Mouse (Mus musculus): ENCODE measurements at regions not wholly inside any gene's neighbourhood (a gene's known extent, or its start where the extent isn't known, plus 50 kb on each side); places are given as distances from the start of the nearest gene placed in this dataset.

- H3K4me1 ChIP-seq: peaks cover 26% of the 10 kb centered on the region
- no peak overlapping the region for H3K4me2 ChIP-seq
- no peaks in the 10 kb centered on the region for H3K9me3 ChIP-seq
- no peak overlapping the region for H3K9ac ChIP-seq
- 66% methylated on average over 3 of the region's 3 CpGs for WGBS
- H3K27me3 ChIP-seq (replicated peaks): no peaks in the 10 kb centered on the region; the same call in 1 of the 2 replicates
- no peak overlapping the region for H3K27ac ChIP-seq
- H3K4me3 ChIP-seq: no peak overlapping the region
- H3K36me3 ChIP-seq (replicated peaks): no peaks in the 10 kb centered on the region
- no peak for ATAC-seq (replicated peaks)
Observed at GRCm38 (mm10) chr9:62188379-62188778, 65.9 kb upstream of the Glce start.

DNA sequence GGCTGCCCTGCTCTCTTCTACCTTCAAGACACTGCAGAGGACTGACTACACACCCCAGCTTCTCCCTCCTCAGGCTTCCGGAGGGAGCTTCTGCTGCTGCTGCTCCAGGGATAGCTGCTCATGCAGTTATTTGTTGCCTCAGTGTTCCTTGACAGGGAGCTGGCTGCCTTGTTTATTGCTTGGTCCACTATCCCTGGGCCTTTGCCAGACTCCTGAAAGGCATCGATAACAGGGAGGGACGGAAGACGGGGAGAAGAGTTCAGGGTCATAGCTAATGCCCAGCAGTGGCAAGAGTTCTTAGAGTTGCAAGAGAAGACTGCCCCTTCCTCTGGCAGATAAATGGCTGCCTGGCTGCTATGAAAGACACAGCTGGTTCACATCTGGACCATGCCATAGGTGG is 64.4 kb upstream of the Glce start:
- no peak overlapping the region for H3K4me3 ChIP-seq
- H3K9ac ChIP-seq: no peak overlapping the region
- 65% methylated on average over 4 of the region's 4 CpGs for WGBS
- no peak for ATAC-seq (replicated peaks)
- no peaks in the 10 kb centered on the region for H3K9me3 ChIP-seq
- peaks cover 18% of the 10 kb centered on the region for H3K4me1 ChIP-seq
- no peaks in the 10 kb centered on the region for H3K36me3 ChIP-seq (replicated peaks)
- no peak overlapping the region for H3K4me2 ChIP-seq
- H3K27ac ChIP-seq: no peak overlapping the region
- no peaks in the 10 kb centered on the region for H3K27me3 ChIP-seq (replicated peaks)

GRCm38 (mm10) chr9:62185516-62186280 is 63.2 kb upstream of the Glce start:
- no peak overlapping the region for H3K4me2 ChIP-seq
- H3K4me1 ChIP-seq: peaks cover 26% of the 10 kb centered on the region
- no peaks in the 10 kb centered on the region for H3K27me3 ChIP-seq (replicated peaks)
- ATAC-seq (replicated peaks): no peak
- H3K27ac ChIP-seq: no peak overlapping the region
- no peaks in the 10 kb centered on the region for H3K9me3 ChIP-seq
- H3K4me3 ChIP-seq: no peak overlapping the region
- H3K36me3 ChIP-seq (replicated peaks): no peaks in the 10 kb centered on the region
- WGBS: 40% methylated on average over 7 of the region's 7 CpGs
- no peak overlapping the region for H3K9ac ChIP-seq

DNA sequence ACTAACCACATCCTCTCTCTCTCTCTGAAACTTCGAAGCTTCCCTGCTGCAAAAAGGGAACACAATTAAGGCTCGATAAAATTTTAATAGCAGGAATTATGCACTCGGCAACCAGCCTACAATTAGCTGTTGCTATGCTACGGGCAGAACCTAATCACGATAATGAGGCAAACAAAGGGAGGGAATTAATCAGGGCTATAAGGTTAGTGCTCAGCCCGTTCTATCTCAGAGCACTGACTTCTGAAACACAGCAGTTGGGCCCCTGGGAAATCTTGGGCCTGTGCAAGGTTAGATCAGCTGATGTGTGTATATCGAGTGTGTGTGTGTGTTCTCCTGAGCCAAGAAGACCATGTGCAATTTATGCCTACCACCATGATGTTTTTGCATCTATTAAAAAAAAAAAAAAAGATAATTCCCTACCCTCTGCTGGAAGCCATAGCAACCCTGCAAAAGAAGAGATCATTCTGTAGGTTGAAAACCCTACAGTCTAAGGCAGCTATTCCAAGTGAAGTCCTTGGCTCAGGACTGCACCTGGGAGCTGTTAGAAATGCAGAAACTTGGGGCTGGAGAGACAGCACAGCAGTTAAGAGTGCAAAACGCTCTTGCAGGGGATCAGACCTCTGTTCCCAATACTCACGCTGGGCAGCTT is 58.9 kb upstream of the Glce start:
- Histone ChIP-seq H3K36me3 (replicated peaks) (no peaks in the 10 kb centered on the region), H3K9ac (no peak overlapping the region), H3K4me3 (no peak overlapping the region), H3K9me3 (no peaks in the 10 kb centered on the region), H3K27ac (peak overlapping the region; percentile 78), H3K27me3 (replicated peaks) (no peaks in the 10 kb centered on the region), H3K4me2 (peak overlapping the region; percentile 25), H3K4me1 (peaks cover 25% of the 10 kb centered on the region)
- ATAC-seq (replicated peaks): peak; percentile 84
- WGBS: 19% methylated on average over 9 of the region's 9 CpGs

DNA sequence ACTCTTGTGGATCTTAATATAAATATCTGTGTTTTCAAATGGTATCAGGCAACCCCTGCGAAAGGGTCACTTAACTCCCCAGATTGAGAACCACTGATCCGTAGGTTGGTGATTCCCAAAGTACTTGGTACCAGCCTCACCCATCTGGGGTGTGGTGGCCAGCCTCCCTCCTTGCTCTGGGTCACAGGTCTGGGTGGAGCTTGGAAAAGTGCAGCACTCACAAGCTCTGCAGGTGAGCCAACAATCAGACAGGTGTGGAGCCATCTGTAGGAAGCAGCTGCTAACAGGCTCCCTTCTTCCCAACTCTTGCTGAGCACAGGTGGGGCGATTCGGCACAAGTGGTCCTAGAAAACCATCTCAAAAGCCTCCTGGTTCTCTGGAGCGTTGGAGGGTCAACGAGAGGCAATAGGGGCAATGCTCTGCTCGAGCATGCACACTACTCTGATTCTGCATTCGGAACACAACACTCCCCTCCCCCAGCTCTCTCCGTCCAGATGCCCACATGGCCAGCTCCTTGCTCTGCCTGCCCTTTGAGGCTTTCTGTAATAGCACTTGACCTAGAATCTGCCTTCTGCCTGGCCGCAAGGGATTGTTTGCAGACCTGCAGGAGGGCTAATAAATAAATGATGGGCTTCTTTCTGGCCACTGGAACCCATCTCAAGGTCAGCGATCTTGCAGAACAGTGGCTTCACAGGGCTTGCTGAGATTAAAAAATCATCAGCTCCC is 58.2 kb upstream of the Glce start:
- no peaks in the 10 kb centered on the region for H3K27me3 ChIP-seq (replicated peaks)

DNA sequence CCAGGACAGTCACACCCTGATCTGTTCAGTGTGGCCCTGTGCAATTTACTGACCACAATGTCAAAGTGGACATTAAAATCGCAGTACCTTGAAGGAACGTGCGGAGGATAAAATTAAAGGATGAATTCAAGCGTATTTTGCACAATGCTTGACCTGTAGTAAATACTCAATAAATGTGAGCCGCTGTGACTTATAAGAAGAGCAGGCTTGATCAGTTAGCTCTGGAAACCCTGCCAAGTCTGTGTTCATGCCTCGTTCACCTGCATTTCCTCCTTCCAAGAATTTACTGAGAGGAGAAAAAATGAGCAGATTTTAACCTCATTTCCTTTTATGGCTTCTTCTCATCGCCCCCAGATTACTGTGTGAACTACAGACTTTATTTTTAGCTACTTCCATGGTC is 52.2 kb upstream of the Glce start:
- Histone ChIP-seq H3K4me2 (no peak overlapping the region), H3K27me3 (replicated peaks) (no peaks in the 10 kb centered on the region), H3K9ac (no peak overlapping the region), H3K4me3 (no peak overlapping the region), H3K36me3 (replicated peaks) (no peaks in the 10 kb centered on the region), H3K4me1 (no peaks in the 10 kb centered on the region), H3K27ac (no peak overlapping the region), H3K9me3 (no peaks in the 10 kb centered on the region)
- no peak for ATAC-seq (replicated peaks)
- 89% methylated on average over 7 of the region's 7 CpGs for WGBS

More for the DNA sequence above, 58.2 kb upstream of the Glce start:
- no peaks in the 10 kb centered on the region for H3K9me3 ChIP-seq
- 42% methylated on average over 11 of the region's 11 CpGs for whole genome bisulfite sequencing
- peak; percentile 46; the same call in 1 of the 2 replicates for ATAC-seq (replicated peaks)
- H3K9ac ChIP-seq: no peak overlapping the region
- no peak overlapping the region for H3K4me3 ChIP-seq
- peaks cover 25% of the 10 kb centered on the region for H3K4me1 ChIP-seq
- peak overlapping the region; percentile 25 for H3K4me2 ChIP-seq
- peak overlapping the region; percentile 78 for H3K27ac ChIP-seq
- no peaks in the 10 kb centered on the region for H3K36me3 ChIP-seq (replicated peaks)

All from midbrain, embryonic 15.5 days (tissue).